Mouse (Mus musculus): ENCODE results near the gene Ddx19b. TPM values are rescaled to one million over a fixed set of nuclear protein-coding genes. Genes with fewer than 3 reads are reported as not detected.

The Ddx19b gene
- polyA plus RNA-seq (2017; shearing (Covaris generic)), result 10 to 100 TPM; 13.0 to 17.1 TPM

GRCm38 (mm10) chr8:111031572-111031971 lies at the start of gene Ddx19b:
Ddx19b (minus strand) TSS chr8:111031751.

GRCm38 (mm10) chr8:111056158-111056663 lies 24.7 kb upstream of the Ddx19b start, which contains the start of gene Exosc6:
Exosc6 (plus strand) TSS chr8:111056339.

GRCm38 (mm10) chr8:111032916-111033315 lies 1.4 kb upstream of the Ddx19b start, which contains the start of gene Aars:
Aars (plus strand) TSS chr8:111033144.

GRCm38 (mm10) chr8:110997547-110998531 lies 33.7 kb downstream of the Ddx19b start, which contains the start of gene Ddx19a:
Ddx19a (minus strand) TSS chr8:110997800.

Other genes with a start within 250 kb of the Ddx19b start
- under 1 TPM in 1 of 2 experiments, not detected in 1; 0.66 TPM for gene Il34, start 225.8 kb downstream of the Ddx19b start, polyA plus RNA-seq (2017; shearing (Covaris generic))
- gene Cog4, start 185.2 kb downstream of the Ddx19b start, polyA plus RNA-seq (2017; shearing (Covaris generic)), result 10 to 100 TPM; 55.2 to 56.9 TPM
- 100 to 1,000 TPM; 139 to 153 TPM for gene Sf3b3, start 185.0 kb downstream of the Ddx19b start, polyA plus RNA-seq (2017; shearing (Covaris generic))
- 1 to 10 TPM; 5.8 to 7.7 TPM for gene Fuk, start 129.3 kb downstream of the Ddx19b start, polyA plus RNA-seq (2017; shearing (Covaris generic))
- 10 to 100 TPM; 26.2 to 33.1 TPM for gene St3gal2, start 111.8 kb downstream of the Ddx19b start, polyA plus RNA-seq (2017; shearing (Covaris generic))
- gene Ddx19a, start 34.0 kb downstream of the Ddx19b start, polyA plus RNA-seq (2017; shearing (Covaris generic)), result 10 to 100 TPM; 24.9 to 27.7 TPM
- 10 to 100 TPM; 34.3 to 53.3 TPM for gene Aars, start 1.4 kb upstream of the Ddx19b start, polyA plus RNA-seq (2017; shearing (Covaris generic))
- gene Exosc6, start 24.6 kb upstream of the Ddx19b start, polyA plus RNA-seq (2017; shearing (Covaris generic)), result 10 to 100 TPM; 16.8 to 48.4 TPM
- gene Clec18a, start 60.7 kb upstream of the Ddx19b start, polyA plus RNA-seq (2017; shearing (Covaris generic)), result under 1 TPM in 1 of 2 experiments, not detected in 1; 0.09 TPM
- 10 to 100 TPM; 14.0 to 14.6 TPM for gene Pdpr, start 62.9 kb upstream of the Ddx19b start, polyA plus RNA-seq (2017; shearing (Covaris generic))
- 10 to 100 TPM; 77.9 to 88.9 TPM for gene Glg1, start 227.5 kb upstream of the Ddx19b start, polyA plus RNA-seq (2017; shearing (Covaris generic))

Data from activated CD4-positive, CD25-positive, alpha-beta regulatory T cell (primary cell).